Mouse (Mus musculus) midbrain, embryonic 13.5 days (tissue): ENCODE measurements around the gene Pip5k1b. TPM values are rescaled to one million over a fixed set of nuclear protein-coding genes. Genes with fewer than 3 reads are reported as not detected.
"Not testable (repeated sequence)": the region's sequence is repeated elsewhere in the genome, so short reads cannot be mapped to it uniquely, and the experiment has no call there.

Source experiments
- ATAC-seq: fragments of 200-750 bp; cut with Nextera tagmentation; 2 replicates; pipeline ENCODE4 v1.8.0; 2017; ENCODE audit warnings: mild to moderate bottlenecking, moderate TSS enrichment, moderate library complexity
- H3K27ac ChIP-seq: fragments of 300-500 bp; sonication (generic); 2 replicates; pipeline ENCODE4 v1.5.1; 2015; ENCODE audit warnings: inconsistent platforms, mild to moderate bottlenecking, moderate library complexity
- H3K27me3 ChIP-seq: fragments of 300-500 bp; sonication (generic); 2 replicates; pipeline ENCODE4 v1.6.1; 2015; ENCODE audit warnings: mild to moderate bottlenecking, inconsistent platforms
- H3K36me3 ChIP-seq: fragments of 300-500 bp; sonication (generic); 2 replicates; pipeline ENCODE4 v1.6.1; 2015; ENCODE audit warnings: mild to moderate bottlenecking, inconsistent platforms
- H3K4me1 ChIP-seq: fragments of 300-500 bp; sonication (generic); replicated peaks from 2 replicates; pipeline ENCODE4 v1.6.1; 2015; ENCODE audit warnings: inconsistent platforms
- H3K4me2 ChIP-seq: fragments of 300-500 bp; sonication (generic); replicated peaks from 2 replicates; pipeline ENCODE4 v1.6.1; 2015; ENCODE audit warnings: moderate library complexity, mild to moderate bottlenecking, inconsistent platforms
- H3K4me3 ChIP-seq: fragments of 300-500 bp; sonication (generic); replicated peaks from 2 replicates; pipeline ENCODE4 v1.5.1; 2015; ENCODE audit warnings: mild to moderate bottlenecking, inconsistent platforms
- H3K9ac ChIP-seq: fragments of 300-500 bp; sonication (generic); replicated peaks from 2 replicates; pipeline ENCODE4 v1.6.1; 2015; ENCODE audit warnings: mild to moderate bottlenecking, inconsistent platforms
- H3K9me3 ChIP-seq: fragments of 300-500 bp; sonication (generic); 2 replicates; pipeline ENCODE4 v1.6.1; 2016; ENCODE audit warnings: mild to moderate bottlenecking, inconsistent platforms
- WGBS: fragments of 180-500 bp; shearing (Covaris S2); methylation state at CpG from one replicate; pipeline ENCODE4 v1.1.7; 2015; 5-methylcytosine and 5-hydroxymethylcytosine counted together
- polyA plus RNA-seq: library from polyadenylated mRNA; unstranded; fragments of >200 nt; fragmentation: Nextera tagmentation; extraction: Ambion mirVana; gene quantifications from 2 replicates; pipeline ENCODE4 v1.2.1, GENCODE M21; 2015

Pip5k1b gene
- polyA plus RNA-seq, 1 experiment from 2014 or later, result 1.3 TPM

- H3K9ac ChIP-seq, result peak overlapping the region; percentile 81
- WGBS, result under 1% methylated on average over 19 of the region's 19 CpGs
- H3K9me3 ChIP-seq, result no peaks in the 10 kb centered on the region
- no peak overlapping the region for H3K27ac ChIP-seq
- H3K4me2 ChIP-seq, result peak overlapping the region; percentile 99
- H3K4me1 ChIP-seq, result peaks cover 24% of the 10 kb centered on the region
- peak overlapping the region; percentile 72 for H3K4me3 ChIP-seq
- peaks cover 37% of the 10 kb centered on the region for H3K27me3 ChIP-seq
- peak; percentile 12 for ATAC-seq
- H3K36me3 ChIP-seq, result no peaks in the 10 kb centered on the region
Measured at GRCm38 (mm10) chr19:24554911-24555465, 684 bp downstream of the Pip5k1b start.

GRCm38 (mm10) chr19:24554425-24554824 lies 1.2 kb downstream of the Pip5k1b start:
- no peak for ATAC-seq
- no peaks in the 10 kb centered on the region for H3K9me3 ChIP-seq
- no peak overlapping the region for H3K27ac ChIP-seq
- H3K4me1 ChIP-seq, result peaks cover 24% of the 10 kb centered on the region
- 20% methylated on average over 4 of the region's 4 CpGs for WGBS
- no peak overlapping the region for H3K4me3 ChIP-seq
- peaks cover 37% of the 10 kb centered on the region for H3K27me3 ChIP-seq
- H3K9ac ChIP-seq, result no peak overlapping the region
- peak overlapping the region; percentile 99 for H3K4me2 ChIP-seq
- H3K36me3 ChIP-seq, result no peaks in the 10 kb centered on the region

GRCm38 (mm10) chr19:24553291-24554075 lies 2.2 kb downstream of the Pip5k1b start:
- ATAC-seq, result no peak
- H3K27ac ChIP-seq, result no peak overlapping the region
- 49% methylated on average over 12 of the region's 12 CpGs for WGBS
- no peaks in the 10 kb centered on the region for H3K36me3 ChIP-seq
- no peak overlapping the region for H3K9ac ChIP-seq
- peaks cover 24% of the 10 kb centered on the region for H3K4me1 ChIP-seq
- H3K4me2 ChIP-seq, result no peak overlapping the region
- H3K4me3 ChIP-seq, result no peak overlapping the region
- no peaks in the 10 kb centered on the region for H3K9me3 ChIP-seq
- H3K27me3 ChIP-seq, result peaks cover 32% of the 10 kb centered on the region

- Histone ChIP-seq H3K4me1 (peaks cover 21% of the 10 kb centered on the region), H3K27me3 (peaks cover 26% of the 10 kb centered on the region)
- not testable (repeated sequence) for H3K4me3 ChIP-seq, H3K27ac ChIP-seq, H3K9me3 ChIP-seq, ATAC-seq, H3K4me2 ChIP-seq, H3K36me3 ChIP-seq, H3K9ac ChIP-seq
- 93% methylated on average over 6 of the region's 6 CpGs for WGBS
Measured at GRCm38 (mm10) chr19:24552641-24553040, 3.0 kb downstream of the Pip5k1b start.

- ATAC-seq, result no peak
- Histone ChIP-seq H3K4me2 (no peak overlapping the region), H3K36me3 (no peaks in the 10 kb centered on the region), H3K27me3 (peaks cover 13% of the 10 kb centered on the region), H3K4me3 (no peak overlapping the region), H3K9ac (no peak overlapping the region), H3K4me1 (peaks cover 8% of the 10 kb centered on the region), H3K27ac (no peak overlapping the region), H3K9me3 (no peaks in the 10 kb centered on the region)
- WGBS, result 62% methylated on average over 3 of the region's 3 CpGs
Measured at GRCm38 (mm10) chr19:24551196-24551954, 4.3 kb downstream of the Pip5k1b start.

GRCm38 (mm10) chr19:24550778-24551177 lies 4.9 kb downstream of the Pip5k1b start:
- peaks cover 7% of the 10 kb centered on the region for H3K4me1 ChIP-seq
- H3K9me3 ChIP-seq, result no peaks in the 10 kb centered on the region
- no peaks in the 10 kb centered on the region for H3K36me3 ChIP-seq
- H3K27ac ChIP-seq, result no peak overlapping the region
- no peak overlapping the region for H3K4me3 ChIP-seq
- 78% methylated on average over 7 of the region's 7 CpGs for WGBS
- no peak overlapping the region for H3K9ac ChIP-seq
- peaks cover 13% of the 10 kb centered on the region for H3K27me3 ChIP-seq
- no peak for ATAC-seq
- no peak overlapping the region for H3K4me2 ChIP-seq

GRCm38 (mm10) chr19:24550016-24550415 lies 5.7 kb downstream of the Pip5k1b start:
- Histone ChIP-seq H3K9ac (no peak overlapping the region), H3K4me3 (no peak overlapping the region), H3K4me1 (peaks cover 3% of the 10 kb centered on the region; the same call in 1 of the 2 replicates), H3K27me3 (peaks cover 10% of the 10 kb centered on the region), H3K4me2 (no peak overlapping the region), H3K27ac (no peak overlapping the region), H3K36me3 (no peaks in the 10 kb centered on the region), H3K9me3 (no peaks in the 10 kb centered on the region)
- ATAC-seq, result no peak
- WGBS, result 97% methylated on average over 2 of the region's 2 CpGs

- Histone ChIP-seq H3K4me3 (no peak overlapping the region), H3K4me2 (no peak overlapping the region), H3K9ac (no peak overlapping the region), H3K27me3 (no peaks in the 10 kb centered on the region), H3K4me1 (0 out of 2 replicates have a peak, but pooled peaks cover 3% of the 10 kb centered on the region), H3K9me3 (no peaks in the 10 kb centered on the region), H3K27ac (no peak overlapping the region), H3K36me3 (no peaks in the 10 kb centered on the region)
- no peak for ATAC-seq
- 97% methylated on average over 9 of the region's 9 CpGs for WGBS
Measured at GRCm38 (mm10) chr19:24548337-24548736, 7.3 kb downstream of the Pip5k1b start.

GRCm38 (mm10) chr19:24546153-24546552 lies 9.5 kb downstream of the Pip5k1b start:
- no peak for ATAC-seq
- 85% methylated on average over 10 of the region's 10 CpGs for WGBS
- no peaks in the 10 kb centered on the region for H3K36me3 ChIP-seq
- H3K9ac ChIP-seq, result no peak overlapping the region
- H3K9me3 ChIP-seq, result no peaks in the 10 kb centered on the region
- no peak overlapping the region for H3K4me3 ChIP-seq
- H3K27me3 ChIP-seq, result no peaks in the 10 kb centered on the region
- 0 out of 2 replicates have a peak, but pooled peaks cover 3% of the 10 kb centered on the region for H3K4me1 ChIP-seq
- H3K4me2 ChIP-seq, result no peak overlapping the region
- no peak overlapping the region for H3K27ac ChIP-seq

GRCm38 (mm10) chr19:24543386-24544350 lies 12.0 kb downstream of the Pip5k1b start:
- no peak for ATAC-seq

GRCm38 (mm10) chr19:24542293-24542675 lies 13.4 kb downstream of the Pip5k1b start:
- Histone ChIP-seq H3K27ac (no peak overlapping the region), H3K4me3 (no peak overlapping the region), H3K27me3 (no peaks in the 10 kb centered on the region), H3K4me1 (0 out of 2 replicates have a peak, but pooled peaks cover 3% of the 10 kb centered on the region), H3K4me2 (no peak overlapping the region), H3K9ac (no peak overlapping the region), H3K9me3 (no peaks in the 10 kb centered on the region), H3K36me3 (no peaks in the 10 kb centered on the region)
- WGBS, result 93% methylated on average over 7 of the region's 7 CpGs
- no peak for ATAC-seq

More at GRCm38 (mm10) chr19:24543386-24544350, 12.0 kb downstream of the Pip5k1b start:
- Histone ChIP-seq H3K4me2 (no peak overlapping the region), H3K4me1 (0 out of 2 replicates have a peak, but pooled peaks cover 3% of the 10 kb centered on the region), H3K27me3 (no peaks in the 10 kb centered on the region), H3K9me3 (no peaks in the 10 kb centered on the region), H3K4me3 (no peak overlapping the region), H3K9ac (no peak overlapping the region), H3K36me3 (no peaks in the 10 kb centered on the region), H3K27ac (no peak overlapping the region)
- WGBS, result 68% methylated on average over 14 of the region's 14 CpGs
